Mouse (Mus musculus) heart, embryonic 12.5 days (tissue): Measurements from ENCODE around the gene Gm49661. TPM values are rescaled to one million over a fixed set of nuclear protein-coding genes. Genes with fewer than 3 reads are reported as not detected.
A peak's percentile ranks its signal among the peaks of the same experiment; 100 is the strongest.

Experiments
- ATAC-seq: fragments of 200-750 bp; cut with Nextera tagmentation; 2 replicates; pipeline ENCODE4 v1.8.0; 2017; ENCODE audit warnings: moderate TSS enrichment, moderate library complexity; ENCODE audit not compliant: insufficient number of reproducible peaks, low FRiP score
- H3K27ac ChIP-seq: fragments of 300-500 bp; sonication (generic); 2 replicates; pipeline ENCODE4 v1.5.1; 2016; ENCODE audit warnings: mild to moderate bottlenecking, moderate library complexity; ENCODE audit not compliant: poor library complexity, severe bottlenecking
- H3K27me3 ChIP-seq: fragments of 300-500 bp; sonication (generic); replicated peaks from 2 replicates; pipeline ENCODE4 v1.6.1; 2016; ENCODE audit warnings: mild to moderate bottlenecking, moderate library complexity
- H3K36me3 ChIP-seq: fragments of 300-500 bp; sonication (generic); 2 replicates; pipeline ENCODE4 v1.6.1; 2016; ENCODE audit warnings: mild to moderate bottlenecking, moderate library complexity
- H3K4me1 ChIP-seq: fragments of 300-500 bp; sonication (generic); replicated peaks from 2 replicates; pipeline ENCODE4 v1.6.1; 2016; ENCODE audit warnings: mild to moderate bottlenecking
- H3K4me2 ChIP-seq: fragments of 300-500 bp; sonication (generic); 2 replicates; pipeline ENCODE4 v1.6.1; 2016; ENCODE audit warnings: mild to moderate bottlenecking, moderate library complexity
- H3K4me3 ChIP-seq: fragments of 300-500 bp; sonication (generic); 2 replicates; pipeline ENCODE4 v1.5.1; 2016; ENCODE audit warnings: mild to moderate bottlenecking
- H3K9ac ChIP-seq: fragments of 300-500 bp; sonication (generic); 2 replicates; pipeline ENCODE4 v1.6.1; 2016; ENCODE audit warnings: mild to moderate bottlenecking, moderate library complexity
- H3K9me3 ChIP-seq: fragments of 300-500 bp; sonication (generic); replicated peaks from 2 replicates; pipeline ENCODE4 v1.6.1; 2016; ENCODE audit warnings: mild to moderate bottlenecking, moderate library complexity
- WGBS: fragments of 180-500 bp; shearing (Covaris S2); methylation state at CpG from one replicate; pipeline ENCODE4 v1.1.7; 2016; 5-methylcytosine and 5-hydroxymethylcytosine counted together
- polyA plus RNA-seq: library from polyadenylated mRNA; unstranded; fragments of >200 nt; fragmentation: Nextera tagmentation; extraction: Ambion mirVana; gene quantifications from 2 replicates; pipeline ENCODE4 v1.2.1, GENCODE M21; 2016

Gm49661 gene
- polyA plus RNA-seq, 1 experiment from 2014 or later, result not detected

DNA sequence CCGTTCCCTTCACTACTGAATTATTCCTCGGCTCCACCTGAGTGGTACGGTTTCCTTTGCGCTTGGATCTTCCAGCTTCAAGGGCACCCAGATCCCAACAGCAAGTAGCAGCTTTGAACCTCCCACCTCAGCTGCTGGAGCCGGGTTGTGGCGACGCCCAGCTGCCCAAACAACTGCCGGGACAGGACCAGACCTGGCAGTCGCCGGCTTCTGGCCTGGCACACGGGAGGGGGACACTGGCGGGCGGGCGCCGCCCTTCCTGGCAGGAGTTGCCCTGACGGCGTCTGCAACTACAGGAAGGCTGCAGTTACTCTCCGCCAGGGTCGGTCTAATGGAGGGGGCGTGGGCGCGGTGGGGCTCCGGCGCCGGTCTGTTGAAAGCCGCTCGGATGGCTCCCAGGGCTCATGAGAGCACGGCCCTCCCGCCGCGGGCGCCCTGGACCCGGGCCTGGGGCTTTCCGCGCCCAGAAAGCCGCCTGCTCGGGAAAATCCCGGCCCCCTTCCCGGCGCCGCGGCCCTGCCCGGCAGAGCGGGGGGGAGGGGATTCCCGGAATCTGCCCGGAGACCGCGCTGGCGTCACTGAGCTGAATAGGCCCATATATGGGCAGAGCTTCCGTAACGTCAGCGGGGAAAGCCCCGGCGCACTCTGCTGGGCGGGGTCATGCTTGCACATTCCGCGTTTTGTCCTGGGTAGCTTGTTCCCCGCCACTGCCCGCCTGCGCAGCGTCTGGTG is 7.0 kb upstream of the Gm49661 start:
- H3K4me3 ChIP-seq, result peak overlapping the region; percentile 55
- ATAC-seq, result peak; percentile 85
- H3K36me3 ChIP-seq, result peaks cover 39% of the 10 kb centered on the region
- H3K27me3 ChIP-seq, result no peaks in the 10 kb centered on the region
- peak overlapping the region; percentile 78 for H3K9ac ChIP-seq
- peak overlapping the region; percentile 95 for H3K4me2 ChIP-seq
- no peaks in the 10 kb centered on the region for H3K9me3 ChIP-seq
- H3K27ac ChIP-seq, result peak overlapping the region; percentile 71
- under 1% methylated on average over 61 of the region's 61 CpGs for WGBS
- H3K4me1 ChIP-seq, result peaks cover 46% of the 10 kb centered on the region

DNA sequence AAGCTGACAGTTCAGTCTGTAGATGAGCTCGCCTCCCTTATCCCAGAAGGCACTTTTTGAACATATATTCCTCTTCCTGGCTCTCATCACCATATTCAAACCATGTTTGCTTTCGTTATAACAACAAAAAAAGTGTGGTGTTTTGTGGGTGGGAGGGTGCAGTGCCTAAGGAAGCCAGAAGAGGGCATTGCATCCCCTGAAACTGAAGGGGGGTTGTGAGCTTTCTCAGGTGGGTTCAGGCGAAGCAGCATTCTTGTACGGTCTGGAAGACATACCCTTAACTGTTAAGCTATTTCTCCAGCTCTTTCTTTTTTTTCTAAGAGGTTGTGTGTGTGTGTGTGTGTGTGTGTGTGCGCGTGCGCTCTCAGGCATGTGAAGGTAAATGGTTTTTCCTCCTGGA is 6.2 kb upstream of the Gm49661 start:
- Histone ChIP-seq H3K9me3 (no peaks in the 10 kb centered on the region), H3K27ac (peak overlapping the region; percentile 71), H3K36me3 (peaks cover 45% of the 10 kb centered on the region), H3K9ac (peak overlapping the region; percentile 69; the same call in 1 of the 2 replicates), H3K27me3 (no peaks in the 10 kb centered on the region), H3K4me1 (peaks cover 46% of the 10 kb centered on the region), H3K4me3 (peak overlapping the region; percentile 55; the same call in 1 of the 2 replicates), H3K4me2 (peak overlapping the region; percentile 95)
- 35% methylated on average over 7 of the region's 7 CpGs for WGBS
- no peak for ATAC-seq

GRCm38 (mm10) chr8:84974543-84975142 is 5.4 kb upstream of the Gm49661 start:
- peaks cover 40% of the 10 kb centered on the region for H3K4me1 ChIP-seq
- H3K27me3 ChIP-seq, result no peaks in the 10 kb centered on the region
- H3K9ac ChIP-seq, result no peak overlapping the region
- ATAC-seq, result no peak
- H3K36me3 ChIP-seq, result peaks cover 45% of the 10 kb centered on the region
- H3K9me3 ChIP-seq, result no peaks in the 10 kb centered on the region
- WGBS, result 79% methylated on average over 8 of the region's 8 CpGs
- no peak overlapping the region for H3K4me3 ChIP-seq
- H3K4me2 ChIP-seq, result 0 out of 2 replicates have a peak overlapping the region, but pooled peaks have one; percentile 95
- no peak overlapping the region for H3K27ac ChIP-seq

GRCm38 (mm10) chr8:84973803-84974542 is 4.7 kb upstream of the Gm49661 start:
- Histone ChIP-seq H3K36me3 (peaks cover 45% of the 10 kb centered on the region), H3K27ac (no peak overlapping the region), H3K4me2 (peak overlapping the region; percentile 11; the same call in 1 of the 2 replicates), H3K27me3 (no peaks in the 10 kb centered on the region), H3K9ac (no peak overlapping the region), H3K9me3 (no peaks in the 10 kb centered on the region), H3K4me1 (peaks cover 33% of the 10 kb centered on the region), H3K4me3 (no peak overlapping the region)
- 71% methylated on average over 4 of the region's 4 CpGs for WGBS
- no peak for ATAC-seq

DNA sequence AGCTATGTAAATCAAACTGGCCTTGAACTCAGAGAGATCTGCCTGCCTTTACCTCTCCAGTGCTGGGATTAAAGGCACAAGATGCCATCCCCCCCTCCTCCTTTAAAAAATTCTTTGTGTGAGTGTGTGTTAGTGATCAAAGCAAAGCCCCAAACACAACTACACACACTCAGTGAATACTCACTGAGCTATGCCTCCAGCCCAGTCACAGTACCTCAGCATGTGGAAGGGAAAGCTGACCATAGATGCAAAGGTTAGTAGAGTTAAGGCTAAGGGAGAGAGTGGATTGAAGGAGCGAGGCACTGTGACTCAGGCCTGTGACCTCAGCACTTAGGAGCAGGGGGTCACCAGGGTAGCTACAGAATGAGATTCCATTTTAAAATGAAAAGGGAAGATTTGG is 3.8 kb upstream of the Gm49661 start:
- Histone ChIP-seq H3K36me3 (peaks cover 45% of the 10 kb centered on the region), H3K4me2 (no peak overlapping the region), H3K4me3 (no peak overlapping the region), H3K9ac (no peak overlapping the region), H3K27me3 (no peaks in the 10 kb centered on the region), H3K9me3 (no peaks in the 10 kb centered on the region), H3K4me1 (peaks cover 36% of the 10 kb centered on the region), H3K27ac (no peak overlapping the region)
- ATAC-seq, result no peak
- WGBS, result 88% methylated on average over 1 of the region's 1 CpGs

GRCm38 (mm10) chr8:84970913-84971312 is 1.7 kb upstream of the Gm49661 start:
- no peaks in the 10 kb centered on the region for H3K9me3 ChIP-seq
- peak overlapping the region; percentile 84 for H3K27ac ChIP-seq
- no peaks in the 10 kb centered on the region for H3K27me3 ChIP-seq
- WGBS, result 30% methylated on average over 5 of the region's 5 CpGs
- peak overlapping the region; percentile 93 for H3K9ac ChIP-seq
- ATAC-seq, result peak; percentile 77
- H3K4me2 ChIP-seq, result peak overlapping the region; percentile 96
- peak overlapping the region; percentile 85 for H3K4me3 ChIP-seq
- peaks cover 45% of the 10 kb centered on the region for H3K36me3 ChIP-seq
- H3K4me1 ChIP-seq, result peaks cover 44% of the 10 kb centered on the region

DNA sequence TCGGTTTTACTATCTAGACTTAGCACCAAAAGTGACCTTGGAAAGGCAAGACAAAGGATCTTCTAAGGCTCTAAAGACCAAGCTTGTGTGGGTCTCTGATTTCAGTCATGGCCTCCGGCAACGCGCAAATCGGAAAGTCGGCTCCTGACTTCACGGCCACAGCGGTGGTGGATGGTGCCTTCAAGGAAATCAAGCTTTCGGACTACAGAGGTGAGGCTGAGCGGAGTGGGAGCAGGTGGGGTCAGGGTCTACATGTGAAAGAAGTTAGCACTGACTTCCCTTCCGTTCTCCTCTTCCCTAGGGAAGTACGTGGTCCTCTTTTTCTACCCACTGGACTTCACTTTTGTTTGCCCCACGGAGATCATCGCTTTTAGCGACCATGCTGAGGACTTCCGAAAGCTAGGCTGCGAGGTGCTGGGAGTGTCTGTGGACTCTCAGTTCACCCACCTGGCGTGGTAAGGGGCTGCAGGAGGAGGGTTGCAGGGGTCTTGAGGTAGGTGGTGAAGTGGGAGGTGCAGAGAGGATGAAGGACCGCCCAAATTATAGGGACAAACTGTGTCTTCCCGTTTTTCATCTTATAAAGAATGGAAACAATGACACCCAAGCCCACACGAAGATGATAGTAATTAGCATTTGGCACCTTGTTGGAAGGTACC is 1.0 kb upstream of the Gm49661 start:
- Histone ChIP-seq H3K4me2 (peak overlapping the region; percentile 96), H3K9ac (peak overlapping the region; percentile 93), H3K4me3 (peak overlapping the region; percentile 85), H3K4me1 (peaks cover 42% of the 10 kb centered on the region), H3K27ac (peak overlapping the region; percentile 84), H3K27me3 (no peaks in the 10 kb centered on the region), H3K36me3 (peaks cover 44% of the 10 kb centered on the region), H3K9me3 (no peaks in the 10 kb centered on the region)
- WGBS, result 11% methylated on average over 21 of the region's 21 CpGs
- no peak for ATAC-seq

DNA sequence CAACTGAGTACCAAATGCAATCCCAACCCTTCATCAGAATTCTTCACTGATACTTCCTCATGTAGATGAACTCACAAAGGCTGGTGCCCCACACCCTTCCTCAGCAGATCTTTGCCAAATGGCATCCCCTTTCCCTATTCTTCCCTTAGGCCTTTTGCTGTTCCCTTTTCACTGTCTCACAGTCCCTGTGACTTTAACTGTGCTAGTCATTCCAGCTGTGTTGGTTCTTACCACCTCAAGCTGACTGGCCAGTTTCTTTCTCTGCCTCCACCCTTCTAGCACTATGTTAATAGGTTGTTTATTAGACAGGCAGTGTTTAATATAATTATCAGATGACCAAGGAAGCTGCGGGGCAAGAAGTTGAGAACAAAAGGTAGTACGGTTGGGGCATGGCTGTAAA is 583 bp downstream of the Gm49661 start:
- no peaks in the 10 kb centered on the region for H3K9me3 ChIP-seq
- H3K4me3 ChIP-seq, result peak overlapping the region; percentile 85
- peaks cover 45% of the 10 kb centered on the region for H3K4me1 ChIP-seq
- H3K9ac ChIP-seq, result peak overlapping the region; percentile 93
- H3K27ac ChIP-seq, result peak overlapping the region; percentile 84
- H3K4me2 ChIP-seq, result peak overlapping the region; percentile 96
- no peak for ATAC-seq
- H3K36me3 ChIP-seq, result peaks cover 33% of the 10 kb centered on the region
- H3K27me3 ChIP-seq, result no peaks in the 10 kb centered on the region
- 26% methylated on average over 2 of the region's 2 CpGs for WGBS

- no peak for ATAC-seq
- no peak overlapping the region for H3K27ac ChIP-seq
Observed at GRCm38 (mm10) chr8:84967532-84968304, 1.5 kb downstream of the Gm49661 start.

GRCm38 (mm10) chr8:84966603-84967002 is 2.6 kb downstream of the Gm49661 start:
- H3K36me3 ChIP-seq, result peaks cover 21% of the 10 kb centered on the region
- H3K27me3 ChIP-seq, result no peaks in the 10 kb centered on the region
- H3K4me1 ChIP-seq, result peaks cover 45% of the 10 kb centered on the region
- no peak for ATAC-seq
- H3K27ac ChIP-seq, result peak overlapping the region; percentile 71
- H3K4me2 ChIP-seq, result peak overlapping the region; percentile 97
- H3K4me3 ChIP-seq, result no peak overlapping the region
- H3K9ac ChIP-seq, result no peak overlapping the region
- H3K9me3 ChIP-seq, result no peaks in the 10 kb centered on the region
- 30% methylated on average over 3 of the region's 3 CpGs for WGBS

More at GRCm38 (mm10) chr8:84967532-84968304, 1.5 kb downstream of the Gm49661 start:
- H3K4me3 ChIP-seq, result no peak overlapping the region
- no peak overlapping the region for H3K4me2 ChIP-seq
- no peaks in the 10 kb centered on the region for H3K27me3 ChIP-seq
- 81% methylated on average over 13 of the region's 13 CpGs for WGBS
- peaks cover 26% of the 10 kb centered on the region for H3K36me3 ChIP-seq
- no peak overlapping the region for H3K9ac ChIP-seq
- H3K4me1 ChIP-seq, result peaks cover 45% of the 10 kb centered on the region
- H3K9me3 ChIP-seq, result no peaks in the 10 kb centered on the region
